Mouse (Mus musculus): ENCODE data around the gene Fcho1. TPM values are rescaled to one million over a fixed set of nuclear protein-coding genes. Genes with fewer than 3 reads are reported as not detected.

Fcho1 gene
- polyA plus RNA-seq, 1 experiment from 2014 or later, result 16.7 TPM

DNA sequence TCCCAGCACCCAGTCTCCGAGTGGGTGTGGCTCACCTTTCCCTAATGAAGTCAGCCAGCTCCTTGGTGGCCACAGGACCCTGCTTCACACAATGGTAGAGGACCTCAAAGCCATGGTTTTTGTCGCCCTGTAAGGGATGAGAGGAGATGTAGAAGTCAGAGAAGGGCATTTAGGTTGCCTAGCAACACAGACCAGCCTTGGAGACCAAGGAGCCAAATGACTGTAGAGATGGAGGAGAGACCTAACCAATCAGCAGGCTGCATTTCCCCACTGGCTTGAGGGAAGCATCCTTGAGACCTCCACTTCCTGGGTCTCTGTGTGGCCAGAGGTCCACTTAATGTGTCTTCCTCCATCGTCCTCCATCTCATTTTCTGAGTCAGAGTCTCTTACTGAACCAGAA, 7.3 kb downstream of the Fcho1 start:
- Histone ChIP-seq H3K9ac (replicated peaks) (no peak overlapping the region), H3K4me2 (ENCODE audit: low read depth, low read length) (no peak overlapping the region), H3K4me1 (ENCODE audit: insufficient read depth) (peaks cover 34% of the 10 kb centered on the region), H3K4me3 (ENCODE audit: low read depth, low read length) (no peak overlapping the region), H3K27ac (ENCODE audit: low read depth) (no peak overlapping the region), H3K27me3 (ENCODE audit: insufficient read depth, low read length) (no peaks in the 10 kb centered on the region), H3K36me3 (replicated peaks; ENCODE audit: insufficient read depth, low read length) (peaks cover 23% of the 10 kb centered on the region; the same call in 1 of the 2 replicates), H3K9me3 (ENCODE audit: low read length) (no peaks in the 10 kb centered on the region)
- WGBS (ENCODE audit: insufficient replicate concordance), result 57% methylated on average over 3 of the region's 3 CpGs
- DNase-seq (peak; percentile 18), ATAC-seq (no peak)
- TF ChIP-seq EP300 (IDR thresholded peaks at IDR 0.05; ENCODE audit: low read depth) (no peak), CTCF (IDR thresholded peaks at IDR 0.05; ENCODE audit: low read depth) (no peak)

DNA sequence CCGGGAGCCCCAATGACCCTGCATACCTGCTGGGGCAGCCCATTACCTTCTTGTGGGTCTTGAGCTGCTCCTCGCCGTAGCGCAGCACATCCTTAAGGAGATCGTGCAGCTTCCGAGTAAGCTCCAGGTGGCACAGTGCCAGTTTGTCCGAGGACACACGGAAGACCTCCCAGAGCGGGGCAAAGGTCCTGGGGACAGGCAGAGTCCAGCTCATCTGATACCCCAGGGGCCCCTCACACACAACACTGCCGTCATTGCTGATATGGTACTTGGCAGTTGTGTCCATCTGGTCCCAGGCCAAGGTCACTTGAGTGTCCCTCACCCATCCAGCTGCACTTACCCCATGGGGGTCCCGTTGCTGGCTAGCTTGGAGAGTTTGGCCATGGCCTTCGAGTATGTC, 8.4 kb downstream of the Fcho1 start:
- no peak overlapping the region for H3K4me3 ChIP-seq (ENCODE audit: low read depth, low read length)
- H3K36me3 ChIP-seq (replicated peaks; ENCODE audit: insufficient read depth, low read length), result peaks cover 23% of the 10 kb centered on the region; the same call in 1 of the 2 replicates
- H3K9me3 ChIP-seq (ENCODE audit: low read length), result no peaks in the 10 kb centered on the region
- ATAC-seq (no peak), DNase-seq (peak; percentile 18)
- H3K27ac ChIP-seq (ENCODE audit: low read depth), result no peak overlapping the region
- H3K4me2 ChIP-seq (ENCODE audit: low read depth, low read length), result no peak overlapping the region
- H3K9ac ChIP-seq (replicated peaks), result no peak overlapping the region
- WGBS (ENCODE audit: insufficient replicate concordance), result 75% methylated on average over 12 of the region's 12 CpGs
- TF ChIP-seq CTCF (IDR thresholded peaks at IDR 0.05; ENCODE audit: low read depth) (no peak), EP300 (IDR thresholded peaks at IDR 0.05; ENCODE audit: low read depth) (no peak)
- peaks cover 26% of the 10 kb centered on the region for H3K4me1 ChIP-seq (ENCODE audit: insufficient read depth)
- no peaks in the 10 kb centered on the region for H3K27me3 ChIP-seq (ENCODE audit: insufficient read depth, low read length)

DNA sequence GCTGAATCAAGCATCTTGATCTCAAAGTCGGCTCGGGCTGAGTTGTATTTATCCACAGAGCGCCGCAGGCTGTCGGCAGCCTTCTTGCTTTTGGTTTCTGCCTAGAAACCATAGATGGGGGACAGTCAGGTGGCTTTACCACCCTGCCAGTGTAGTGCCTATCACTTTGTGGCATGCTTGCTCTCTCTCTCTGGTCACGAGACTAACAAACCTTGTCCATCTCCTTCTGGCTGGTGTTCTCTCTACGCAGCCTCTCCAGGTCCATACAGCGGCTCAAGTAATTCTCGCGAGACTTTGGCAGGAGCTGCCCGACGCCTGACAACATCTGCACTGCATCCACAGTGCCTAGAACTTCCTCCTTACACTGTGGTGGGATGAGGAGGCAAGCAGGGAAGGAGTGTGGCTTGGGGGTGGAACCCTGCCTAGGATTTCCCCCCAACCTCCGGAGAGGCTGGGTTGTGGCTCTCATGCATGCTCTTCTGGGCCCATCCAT, 8.9 kb downstream of the Fcho1 start:
- no peak overlapping the region for H3K4me2 ChIP-seq (ENCODE audit: low read depth, low read length)
- TF ChIP-seq CTCF (IDR thresholded peaks at IDR 0.05; ENCODE audit: low read depth), result no peak
- TF ChIP-seq EP300 (IDR thresholded peaks at IDR 0.05; ENCODE audit: low read depth), result no peak
- no peaks in the 10 kb centered on the region for H3K9me3 ChIP-seq (ENCODE audit: low read length)
- H3K27me3 ChIP-seq (ENCODE audit: insufficient read depth, low read length), result no peaks in the 10 kb centered on the region
- WGBS (ENCODE audit: insufficient replicate concordance), result 85% methylated on average over 13 of the region's 13 CpGs
- peaks cover 25% of the 10 kb centered on the region; the same call in 1 of the 2 replicates for H3K36me3 ChIP-seq (replicated peaks; ENCODE audit: insufficient read depth, low read length)
- ATAC-seq (no peak), DNase-seq (no peak)
- H3K27ac ChIP-seq (ENCODE audit: low read depth), result no peak overlapping the region
- H3K4me3 ChIP-seq (ENCODE audit: low read depth, low read length), result no peak overlapping the region
- H3K9ac ChIP-seq (replicated peaks), result no peak overlapping the region
- peaks cover 21% of the 10 kb centered on the region for H3K4me1 ChIP-seq (ENCODE audit: insufficient read depth)

DNA sequence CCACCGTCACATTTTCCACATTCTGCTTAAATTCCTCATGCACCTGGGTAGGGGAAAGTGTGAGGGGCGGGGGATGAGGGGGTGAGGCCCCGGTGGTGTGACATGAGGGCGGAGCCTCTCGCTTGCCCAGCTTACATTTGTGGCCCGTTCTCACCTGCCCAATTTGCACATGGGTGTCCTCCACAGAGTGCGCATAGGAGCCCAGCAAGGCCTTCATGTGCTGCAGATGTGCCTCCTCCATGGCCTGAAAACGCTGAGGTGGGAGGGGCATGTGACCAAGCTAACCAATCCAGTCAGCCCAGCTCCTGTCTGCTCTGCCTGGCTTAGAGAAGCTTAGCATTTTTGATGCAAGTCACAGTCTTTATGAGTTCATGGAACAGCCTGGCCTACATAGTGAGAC, 10.0 kb downstream of the Fcho1 start:
- DNase-seq (no peak), ATAC-seq (no peak)
- Histone ChIP-seq H3K4me2 (ENCODE audit: low read depth, low read length) (no peak overlapping the region), H3K9ac (replicated peaks) (no peak overlapping the region), H3K9me3 (ENCODE audit: low read length) (no peaks in the 10 kb centered on the region), H3K27ac (ENCODE audit: low read depth) (no peak overlapping the region), H3K36me3 (replicated peaks; ENCODE audit: insufficient read depth, low read length) (peaks cover 14% of the 10 kb centered on the region; the same call in 1 of the 2 replicates), H3K27me3 (ENCODE audit: insufficient read depth, low read length) (no peaks in the 10 kb centered on the region), H3K4me1 (ENCODE audit: insufficient read depth) (peaks cover 18% of the 10 kb centered on the region), H3K4me3 (ENCODE audit: low read depth, low read length) (no peak overlapping the region)
- WGBS (ENCODE audit: insufficient replicate concordance), result 63% methylated on average over 8 of the region's 8 CpGs
- TF ChIP-seq EP300 (IDR thresholded peaks at IDR 0.05; ENCODE audit: low read depth), result no peak
- TF ChIP-seq CTCF (IDR thresholded peaks at IDR 0.05; ENCODE audit: low read depth), result no peak

DNA sequence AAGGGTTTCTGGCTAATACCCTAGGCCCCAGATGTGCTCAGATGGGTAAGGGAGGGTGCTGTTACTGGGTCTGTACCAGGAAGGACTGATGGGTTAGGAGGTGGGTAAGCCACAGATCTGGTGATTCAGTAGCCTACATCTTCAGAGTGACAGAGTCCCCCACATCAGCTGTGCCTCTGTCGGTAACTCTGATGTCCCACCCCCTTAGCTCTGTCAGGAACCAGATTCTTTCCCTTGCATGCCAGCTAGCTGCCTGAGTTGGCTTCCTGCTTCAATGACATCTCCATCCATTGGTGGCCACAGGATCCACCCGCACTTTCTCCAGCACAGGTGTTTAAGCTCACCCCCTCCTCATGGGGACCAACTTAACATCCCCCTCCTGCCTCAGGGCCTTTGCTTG, 13.9 kb downstream of the Fcho1 start:
- Histone ChIP-seq H3K9ac (replicated peaks) (no peak overlapping the region), H3K9me3 (ENCODE audit: low read length) (no peaks in the 10 kb centered on the region), H3K27ac (ENCODE audit: low read depth) (no peak overlapping the region), H3K4me3 (ENCODE audit: low read depth, low read length) (no peak overlapping the region), H3K27me3 (ENCODE audit: insufficient read depth, low read length) (0 out of 2 replicates have a peak, but pooled peaks cover 3% of the 10 kb centered on the region), H3K4me2 (ENCODE audit: low read depth, low read length) (no peak overlapping the region), H3K36me3 (replicated peaks; ENCODE audit: insufficient read depth, low read length) (peaks cover 8% of the 10 kb centered on the region; the same call in 1 of the 2 replicates), H3K4me1 (ENCODE audit: insufficient read depth) (peaks cover 7% of the 10 kb centered on the region)
- 78% methylated on average over 2 of the region's 2 CpGs for WGBS (ENCODE audit: insufficient replicate concordance)
- no peak for DNase-seq
- TF ChIP-seq EP300 (IDR thresholded peaks at IDR 0.05; ENCODE audit: low read depth), result no peak
- TF ChIP-seq CTCF (IDR thresholded peaks at IDR 0.05; ENCODE audit: low read depth), result no peak
- no peak for ATAC-seq

DNA sequence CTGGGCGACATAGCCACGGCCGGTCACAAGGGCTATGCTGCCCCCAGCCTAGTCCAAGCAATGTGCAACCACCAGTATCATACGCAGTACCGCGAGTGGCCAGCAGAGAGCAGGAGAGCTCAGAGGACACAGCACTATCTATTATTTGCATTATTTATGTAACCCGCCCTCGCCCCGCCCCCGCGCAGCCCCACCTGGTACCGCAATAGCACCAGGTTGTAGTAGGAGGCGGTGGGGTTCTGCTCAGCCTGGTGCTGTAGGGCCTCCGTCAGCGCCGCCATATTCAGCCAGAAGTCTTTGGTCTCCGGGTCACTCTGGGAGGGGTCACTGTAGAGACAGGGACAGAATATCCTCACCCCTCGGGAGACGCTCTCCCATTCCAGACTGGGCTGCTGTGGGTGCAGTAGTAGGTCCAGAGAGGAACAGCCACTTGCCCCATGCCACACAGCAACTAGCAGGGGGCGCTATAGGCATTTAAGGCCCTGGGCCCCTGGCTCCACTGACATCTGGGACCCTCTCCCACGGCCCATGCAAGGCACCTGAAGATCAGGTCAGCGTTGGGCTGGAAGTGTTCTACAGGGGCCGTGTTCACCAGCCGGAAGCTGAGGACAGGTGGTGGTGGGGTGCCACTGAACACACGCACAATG, 15.6 kb downstream of the Fcho1 start:
- H3K4me3 ChIP-seq (ENCODE audit: low read depth, low read length), result no peak overlapping the region

More for the DNA sequence above, 15.6 kb downstream of the Fcho1 start:
- H3K27me3 ChIP-seq (ENCODE audit: insufficient read depth, low read length), result 0 out of 2 replicates have a peak, but pooled peaks cover 3% of the 10 kb centered on the region
- no peaks in the 10 kb centered on the region for H3K9me3 ChIP-seq (ENCODE audit: low read length)
- H3K9ac ChIP-seq (replicated peaks), result no peak overlapping the region
- H3K4me1 ChIP-seq (ENCODE audit: insufficient read depth), result peaks cover 7% of the 10 kb centered on the region
- WGBS (ENCODE audit: insufficient replicate concordance), result 38% methylated on average over 25 of the region's 25 CpGs
- peak overlapping the region; percentile 54 for H3K4me2 ChIP-seq (ENCODE audit: low read depth, low read length)
- H3K36me3 ChIP-seq (replicated peaks; ENCODE audit: insufficient read depth, low read length), result peaks cover 4% of the 10 kb centered on the region; the same call in 1 of the 2 replicates
- ATAC-seq, result peak; percentile 75
- H3K27ac ChIP-seq (ENCODE audit: low read depth), result no peak overlapping the region
- TF ChIP-seq EP300 (IDR thresholded peaks at IDR 0.05; ENCODE audit: low read depth) (no peak), CTCF (IDR thresholded peaks at IDR 0.05; ENCODE audit: low read depth) (peak; percentile 88)
- peak; percentile 91 for DNase-seq
